Mouse (Mus musculus) G1E (cell line): ENCODE results near the gene Palm3. TPM values are rescaled to one million over a fixed set of nuclear protein-coding genes. Genes with fewer than 3 reads are reported as not detected.
A peak's percentile ranks its signal among the peaks of the same experiment; 100 is the strongest.

ENCODE experiments used
- ATAC-seq: 2 replicates; pipeline ENCODE4 v1.8.0; 2016; ENCODE audit warnings: mild to moderate bottlenecking; ENCODE audit not compliant: insufficient number of reproducible peaks, poor library complexity, low FRiP score, severe bottlenecking; ENCODE audit errors: extremely low read depth
- DNase-seq: peaks from one replicate; pipeline ENCODE4 v3.0.0; 2012; ENCODE audit warnings: low spot score
- H3K27me3 ChIP-seq: 2 replicates; pipeline ENCODE4 v1.6.1; 2012; ENCODE audit warnings: mild to moderate bottlenecking, low read length, inconsistent platforms; ENCODE audit not compliant: insufficient read depth
- H3K36me3 ChIP-seq: replicated peaks from 2 replicates; pipeline ENCODE3; 2012; ENCODE audit warnings: mild to moderate bottlenecking, inconsistent platforms
- H3K4me1 ChIP-seq: 2 replicates; pipeline ENCODE4 v1.6.1; 2012; ENCODE audit warnings: low read depth, low read length, inconsistent platforms, mixed read lengths; ENCODE audit not compliant: insufficient read depth
- H3K4me3 ChIP-seq: 2 replicates; pipeline ENCODE4 v1.5.1; 2012; ENCODE audit warnings: low read depth, mild to moderate bottlenecking, inconsistent platforms, low read length, moderate library complexity, mixed read lengths
- H3K9me3 ChIP-seq: replicated peaks from 2 replicates; pipeline ENCODE4 v1.6.1; 2012; ENCODE audit warnings: inconsistent platforms
- CTCF ChIP-seq: IDR thresholded peaks from 2 replicates; pipeline ENCODE4 v1.5.1; 2012; ENCODE audit warnings: low read depth, low read length, inconsistent platforms, mixed read lengths
- GATA1 ChIP-seq: IDR thresholded peaks from 2 replicates; pipeline ENCODE4 v1.6.1; 2012; ENCODE audit warnings: borderline replicate concordance, low read length, inconsistent platforms, mixed read lengths
- GATA2 ChIP-seq: IDR thresholded peaks from 2 replicates; pipeline ENCODE4 v1.6.1; 2012; ENCODE audit warnings: low read depth, low read length, inconsistent platforms, borderline replicate concordance
- POLR2AphosphoS5 ChIP-seq: IDR thresholded peaks from 2 replicates; pipeline ENCODE4 v1.6.1; 2012; ENCODE audit warnings: low read depth, low read length, inconsistent platforms; ENCODE audit not compliant: insufficient replicate concordance
- TAL1 ChIP-seq: conservative IDR thresholded peaks from 2 replicates; pipeline ENCODE4 v1.6.1; 2012; ENCODE audit warnings: low read depth, low read length, inconsistent platforms, mixed read lengths
- polyA plus RNA-seq: library from polyadenylated mRNA; stranded (reverse); fragments of >175 nt; gene quantifications from 2 replicates; pipeline ENCODE4 v1.2.3, GENCODE M21; 2012
- total RNA-seq, 2 experiments: library from RNA; stranded (forward) in 1 of 2; stranded (reverse) in 1 of 2; fragments of 200-1000 nt in 1 of 2; fragments of >200 nt in 1 of 2; fragmentation: Nextera tagmentation in 1 of 2; gene quantifications; 2 replicates each; pipeline ENCODE4 v1.2.3; 2014 to 2017

Palm3 gene
- total and polyA plus RNA-seq, 3 experiments: 0.15 TPM; not detected in 2

GRCm38 (mm10) chr8:84039050-84039449 is 17.8 kb downstream of the Palm3 start:
- H3K4me1 ChIP-seq: no peaks in the 10 kb centered on the region; the same call in 1 of the 2 replicates
- peaks cover 32% of the 10 kb centered on the region for H3K27me3 ChIP-seq

GRCm38 (mm10) chr8:84042066-84042947 is 21.0 kb downstream of the Palm3 start, which contains the start of gene Il27ra:
Il27ra (minus strand) TSS chr8:84042589.
- Histone ChIP-seq H3K27me3 (peaks cover 37% of the 10 kb centered on the region), H3K4me3 (no peak within 1 kb of the TSS), H3K9me3 (0 out of 2 replicates have a peak, but pooled peaks cover 2% of the 10 kb centered on the region), H3K36me3 (no peaks in the 10 kb centered on the region), H3K4me1 (no peaks in the 10 kb centered on the region; the same call in 1 of the 2 replicates)
- no peak for TF ChIP-seq TAL1
- DNase-seq (no peak), ATAC-seq (no peak)

More at GRCm38 (mm10) chr8:84039050-84039449, 17.8 kb downstream of the Palm3 start:
- H3K36me3 ChIP-seq: no peaks in the 10 kb centered on the region
- ATAC-seq (no peak), DNase-seq (peak; percentile 32)
- no peaks in the 10 kb centered on the region for H3K9me3 ChIP-seq
- no peak for TF ChIP-seq GATA1
- TF ChIP-seq CTCF: peak; percentile 66
- H3K4me3 ChIP-seq: no peak overlapping the region

- Histone ChIP-seq H3K36me3 (no peaks in the 10 kb centered on the region), H3K4me3 (no peak overlapping the region), H3K4me1 (no peaks in the 10 kb centered on the region; the same call in 1 of the 2 replicates), H3K9me3 (0 out of 2 replicates have a peak, but pooled peaks cover 2% of the 10 kb centered on the region), H3K27me3 (peaks cover 37% of the 10 kb centered on the region)
- ATAC-seq: no peak
- DNase-seq: no peak
- TF ChIP-seq TAL1: no peak
- no peak for TF ChIP-seq GATA2
- no peak for TF ChIP-seq CTCF
- no peak for TF ChIP-seq GATA1
- no peak for TF ChIP-seq POLR2AphosphoS5
Measured at GRCm38 (mm10) chr8:84042948-84043342, 21.7 kb downstream of the Palm3 start.

- H3K36me3 ChIP-seq: no peaks in the 10 kb centered on the region
- H3K4me1 ChIP-seq: no peaks in the 10 kb centered on the region; the same call in 1 of the 2 replicates
- H3K4me3 ChIP-seq: no peak overlapping the region
- peaks cover 41% of the 10 kb centered on the region for H3K27me3 ChIP-seq
- ATAC-seq: no peak
- 0 out of 2 replicates have a peak, but pooled peaks cover 2% of the 10 kb centered on the region for H3K9me3 ChIP-seq
- no peak for DNase-seq
- no peak for TF ChIP-seq POLR2AphosphoS5
- TF ChIP-seq TAL1: no peak
- no peak for TF ChIP-seq CTCF
- no peak for TF ChIP-seq GATA2
- no peak for TF ChIP-seq GATA1
Measured at GRCm38 (mm10) chr8:84044103-84044502, 22.8 kb downstream of the Palm3 start.

- Histone ChIP-seq H3K4me1 (no peaks in the 10 kb centered on the region; the same call in 1 of the 2 replicates), H3K4me3 (no peak within 1 kb of the TSS)
Measured at GRCm38 (mm10) chr8:84044900-84045299, 23.6 kb downstream of the Palm3 start, which contains the start of gene Rln3. Rln3 (minus strand) TSS chr8:84045000.

GRCm38 (mm10) chr8:84046505-84046904 is 25.2 kb downstream of the Palm3 start:
- ATAC-seq: no peak
- no peak for TF ChIP-seq GATA2
- TF ChIP-seq CTCF: no peak
- TF ChIP-seq GATA1: no peak
- TF ChIP-seq TAL1: no peak
- TF ChIP-seq POLR2AphosphoS5: no peak

More at GRCm38 (mm10) chr8:84044900-84045299, 23.6 kb downstream of the Palm3 start, which contains the start of gene Rln3:
- no peak for TF ChIP-seq GATA2
- Histone ChIP-seq H3K27me3 (peaks cover 41% of the 10 kb centered on the region), H3K9me3 (0 out of 2 replicates have a peak, but pooled peaks cover 2% of the 10 kb centered on the region), H3K36me3 (no peaks in the 10 kb centered on the region)
- no peak for ATAC-seq
- no peak for DNase-seq

More at GRCm38 (mm10) chr8:84046505-84046904, 25.2 kb downstream of the Palm3 start:
- H3K4me3 ChIP-seq: no peak overlapping the region
- DNase-seq: no peak
- no peaks in the 10 kb centered on the region; the same call in 1 of the 2 replicates for H3K4me1 ChIP-seq
- H3K27me3 ChIP-seq: peaks cover 34% of the 10 kb centered on the region
- H3K36me3 ChIP-seq: no peaks in the 10 kb centered on the region
- 0 out of 2 replicates have a peak, but pooled peaks cover 2% of the 10 kb centered on the region for H3K9me3 ChIP-seq
